Mouse (Mus musculus): ENCODE measurements around the gene Plppr2. TPM values are rescaled to one million over a fixed set of nuclear protein-coding genes. Genes with fewer than 3 reads are reported as not detected.

The Plppr2 gene
- polyA plus RNA-seq, 1 experiment from 2014 or later: 10.5 TPM

DNA sequence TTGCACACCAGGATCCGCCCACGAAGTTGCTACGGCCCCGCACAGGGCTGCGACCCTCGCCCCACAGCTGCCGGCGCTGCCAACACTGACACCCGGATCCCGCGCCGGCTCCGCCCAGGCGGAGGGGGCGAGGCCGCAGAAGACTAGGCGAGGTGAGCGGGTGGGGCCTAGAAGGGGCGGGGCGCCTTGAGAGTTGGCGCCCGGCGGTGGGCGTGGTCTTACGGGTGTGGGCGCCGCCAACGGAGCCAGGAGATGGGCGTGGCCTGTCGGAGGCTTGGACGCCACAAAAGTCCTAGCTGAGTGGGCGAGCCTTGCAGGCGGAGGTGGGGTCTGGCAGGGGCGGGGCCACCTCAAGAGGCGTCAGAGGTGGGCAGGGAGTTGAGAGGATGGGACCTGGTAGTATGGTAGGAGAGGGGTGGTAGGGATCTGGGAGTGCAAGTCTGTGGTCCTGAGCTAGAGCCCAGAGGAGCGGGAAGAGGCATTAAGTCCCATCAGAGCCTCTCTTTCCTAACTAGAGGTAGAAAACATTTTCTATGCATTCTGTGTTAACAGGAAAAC, 18.7 kb upstream of the Plppr2 start, which contains the start of gene Rab3d:
TSS of gene Rab3d (minus strand) at position 158 of the 558 bp plus-strand sequence.
- Histone ChIP-seq H3K36me3 (ENCODE audit: control insufficient read depth, insufficient read depth, low read length) (no peaks in the 10 kb centered on the region), H3K9ac (ENCODE audit: low read depth, low read length) (peak within 1 kb of the TSS; percentile 62), H3K4me2 (ENCODE audit: low read depth, low read length) (peak within 1 kb of the TSS; percentile 86), H3K9me3 (ENCODE audit: control insufficient read depth, low read length) (no peaks in the 10 kb centered on the region), H3K4me3 (ENCODE audit: low read depth, low read length) (peak within 1 kb of the TSS; percentile 60), H3K4me1 (ENCODE audit: control insufficient read depth, insufficient read depth, low read length) (no peaks in the 10 kb centered on the region), H3K27ac (replicated peaks; ENCODE audit: low read depth, low read length) (no peak within 1 kb of the TSS), H3K27me3 (replicated peaks; ENCODE audit: control insufficient read depth, insufficient read depth, low read length) (peaks cover 9% of the 10 kb centered on the region)
- DNase-seq (ENCODE audit: low spot score) (peak; percentile 98), ATAC-seq (ENCODE audit: low read depth) (peak; percentile 97)
- WGBS: 0% methylated on average over 20 of the region's 36 CpGs

DNA sequence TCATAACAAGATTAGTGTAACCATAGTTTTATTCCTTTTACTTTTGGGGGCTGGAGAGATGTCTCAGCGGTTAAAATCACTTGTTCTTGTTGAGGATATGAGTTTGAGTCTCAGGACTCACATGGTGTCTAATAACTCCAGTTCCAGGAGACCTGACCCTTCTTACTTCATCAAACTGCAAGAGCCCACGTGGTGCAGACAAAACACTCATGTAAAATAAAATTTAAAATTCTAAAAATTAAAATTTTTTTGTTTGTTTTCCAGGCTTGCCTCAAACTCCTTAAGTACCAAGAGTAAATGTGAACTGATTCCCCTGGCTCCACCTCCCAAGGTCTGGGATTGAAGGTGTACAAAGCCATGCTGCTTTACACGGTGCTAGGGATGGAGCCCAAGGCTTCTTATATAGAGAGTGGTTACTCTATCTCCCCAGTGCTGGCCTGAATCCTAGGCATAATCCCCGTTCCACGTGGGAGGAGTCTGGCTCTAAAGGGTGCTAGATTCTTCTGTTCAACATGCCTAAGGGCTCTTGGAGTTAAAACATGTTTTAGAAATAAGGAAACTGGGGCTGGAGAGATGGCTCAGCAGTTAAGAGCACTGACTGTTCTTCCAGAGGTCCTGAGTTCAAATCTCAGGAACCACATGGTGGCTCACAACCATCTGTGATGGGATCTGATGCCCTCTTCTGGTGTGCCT, 18.0 kb upstream of the Plppr2 start:
- DNase-seq (ENCODE audit: low spot score): no peak
- H3K9me3 ChIP-seq (ENCODE audit: control insufficient read depth, low read length): no peaks in the 10 kb centered on the region
- no peak overlapping the region for H3K9ac ChIP-seq (ENCODE audit: low read depth, low read length)
- no peaks in the 10 kb centered on the region for H3K36me3 ChIP-seq (ENCODE audit: control insufficient read depth, insufficient read depth, low read length)
- H3K4me2 ChIP-seq (ENCODE audit: low read depth, low read length): peak overlapping the region; percentile 86
- no peaks in the 10 kb centered on the region for H3K4me1 ChIP-seq (ENCODE audit: control insufficient read depth, insufficient read depth, low read length)
- 23% methylated on average over 5 of the region's 5 CpGs for WGBS
- peaks cover 9% of the 10 kb centered on the region for H3K27me3 ChIP-seq (replicated peaks; ENCODE audit: control insufficient read depth, insufficient read depth, low read length)
- no peak for ATAC-seq (ENCODE audit: low read depth)
- H3K27ac ChIP-seq (replicated peaks; ENCODE audit: low read depth, low read length): no peak overlapping the region
- H3K4me3 ChIP-seq (ENCODE audit: low read depth, low read length): peak overlapping the region; percentile 60

DNA sequence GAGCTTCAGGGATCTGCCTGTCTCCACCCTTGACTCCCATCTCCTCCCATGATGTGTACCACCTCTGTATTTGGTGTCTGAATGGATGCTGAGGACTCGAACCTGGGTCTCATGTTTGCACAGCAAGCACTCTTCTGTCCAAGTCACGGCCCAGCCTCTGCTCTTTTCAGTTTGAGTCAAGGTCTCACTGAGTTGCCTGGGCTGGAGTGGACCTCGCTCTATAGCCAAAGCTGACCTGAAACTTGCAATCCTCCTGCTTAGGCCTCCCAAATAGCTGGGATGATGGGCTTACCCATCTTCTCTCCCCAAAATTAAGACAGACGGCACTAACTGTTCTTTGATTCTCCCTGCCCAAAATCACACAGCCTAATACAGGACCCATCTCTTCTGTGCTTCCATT, 13.8 kb upstream of the Plppr2 start:
- WGBS: 86% methylated on average over 4 of the region's 4 CpGs
- H3K27me3 ChIP-seq (replicated peaks; ENCODE audit: control insufficient read depth, insufficient read depth, low read length): no peaks in the 10 kb centered on the region
- H3K4me2 ChIP-seq (ENCODE audit: low read depth, low read length): no peak overlapping the region
- no peak overlapping the region for H3K4me3 ChIP-seq (ENCODE audit: low read depth, low read length)
- ATAC-seq (ENCODE audit: low read depth): no peak
- H3K9me3 ChIP-seq (ENCODE audit: control insufficient read depth, low read length): no peaks in the 10 kb centered on the region
- H3K36me3 ChIP-seq (ENCODE audit: control insufficient read depth, insufficient read depth, low read length): no peaks in the 10 kb centered on the region
- peaks cover 8% of the 10 kb centered on the region for H3K4me1 ChIP-seq (ENCODE audit: control insufficient read depth, insufficient read depth, low read length)
- DNase-seq (ENCODE audit: low spot score): no peak
- no peak overlapping the region for H3K9ac ChIP-seq (ENCODE audit: low read depth, low read length)
- no peak overlapping the region for H3K27ac ChIP-seq (replicated peaks; ENCODE audit: low read depth, low read length)

DNA sequence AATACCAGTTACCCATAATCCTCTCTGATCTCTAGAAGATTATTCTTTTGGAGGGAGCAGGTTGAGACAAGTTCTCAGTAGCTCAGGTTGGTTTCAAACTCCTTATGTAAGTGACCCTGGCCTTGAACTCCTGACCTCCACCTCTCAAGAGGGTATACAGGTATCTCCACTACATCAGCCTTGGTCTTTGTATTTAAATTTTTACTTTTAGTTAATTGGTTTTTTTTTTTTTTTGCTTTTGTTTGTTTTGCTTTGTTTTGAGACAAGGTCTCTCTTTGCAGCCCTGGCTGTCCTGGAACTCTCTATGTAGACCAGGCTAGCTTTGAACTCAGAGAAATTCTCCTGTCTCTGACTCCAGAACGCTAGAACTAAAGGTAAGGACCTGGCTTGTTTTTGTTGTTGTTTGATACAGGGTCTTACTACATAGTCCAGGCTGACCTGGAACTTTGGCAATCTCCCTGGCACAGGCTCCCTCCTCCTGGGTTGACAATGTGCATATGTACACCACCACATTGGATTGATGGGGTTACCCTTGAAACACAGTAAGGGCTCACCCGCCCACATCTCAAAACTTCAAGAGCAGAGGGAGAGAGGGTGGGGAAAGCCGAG, 13.2 kb upstream of the Plppr2 start:
- H3K4me3 ChIP-seq (ENCODE audit: low read depth, low read length): no peak overlapping the region
- no peaks in the 10 kb centered on the region for H3K9me3 ChIP-seq (ENCODE audit: control insufficient read depth, low read length)
- WGBS: 56% methylated on average over 3 of the region's 3 CpGs
- DNase-seq (ENCODE audit: low spot score) (no peak), ATAC-seq (ENCODE audit: low read depth) (no peak)
- no peak overlapping the region for H3K4me2 ChIP-seq (ENCODE audit: low read depth, low read length)
- peaks cover 8% of the 10 kb centered on the region for H3K4me1 ChIP-seq (ENCODE audit: control insufficient read depth, insufficient read depth, low read length)
- 0 out of 2 replicates have a peak overlapping the region, but pooled peaks have one; percentile 40 for H3K27ac ChIP-seq (replicated peaks; ENCODE audit: low read depth, low read length)
- H3K36me3 ChIP-seq (ENCODE audit: control insufficient read depth, insufficient read depth, low read length): no peaks in the 10 kb centered on the region
- no peaks in the 10 kb centered on the region for H3K27me3 ChIP-seq (replicated peaks; ENCODE audit: control insufficient read depth, insufficient read depth, low read length)
- no peak overlapping the region for H3K9ac ChIP-seq (ENCODE audit: low read depth, low read length)

DNA sequence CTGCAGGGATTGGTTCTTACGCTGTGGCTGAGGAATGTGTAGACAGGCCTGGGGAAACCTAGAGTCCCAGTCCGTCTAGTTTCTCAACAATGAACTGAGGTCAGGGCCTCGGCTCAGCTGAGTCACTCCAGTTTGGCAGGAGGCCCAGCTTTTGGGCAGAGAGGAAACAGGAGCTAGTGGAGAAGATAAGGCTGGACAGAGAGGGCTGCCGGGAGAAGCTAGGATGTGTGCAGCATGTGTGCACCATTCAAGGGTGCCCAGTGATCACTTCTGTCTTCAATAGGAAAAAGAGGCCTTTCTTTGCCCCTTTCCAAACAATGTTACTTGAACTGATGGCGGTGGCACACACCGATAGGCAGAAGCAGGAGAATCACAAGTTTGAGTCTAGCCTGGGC, 12.7 kb upstream of the Plppr2 start:
- no peak overlapping the region for H3K4me2 ChIP-seq (ENCODE audit: low read depth, low read length)
- ATAC-seq (ENCODE audit: low read depth): peak; percentile 44
- H3K27ac ChIP-seq (replicated peaks; ENCODE audit: low read depth, low read length): 0 out of 2 replicates have a peak overlapping the region, but pooled peaks have one; percentile 40
- H3K27me3 ChIP-seq (replicated peaks; ENCODE audit: control insufficient read depth, insufficient read depth, low read length): no peaks in the 10 kb centered on the region
- H3K9me3 ChIP-seq (ENCODE audit: control insufficient read depth, low read length): no peaks in the 10 kb centered on the region
- H3K36me3 ChIP-seq (ENCODE audit: control insufficient read depth, insufficient read depth, low read length): no peaks in the 10 kb centered on the region
- no peak overlapping the region for H3K9ac ChIP-seq (ENCODE audit: low read depth, low read length)
- no peak overlapping the region for H3K4me3 ChIP-seq (ENCODE audit: low read depth, low read length)
- DNase-seq (ENCODE audit: low spot score): peak; percentile 81
- 56% methylated on average over 6 of the region's 6 CpGs for WGBS
- H3K4me1 ChIP-seq (ENCODE audit: control insufficient read depth, insufficient read depth, low read length): peaks cover 8% of the 10 kb centered on the region

DNA sequence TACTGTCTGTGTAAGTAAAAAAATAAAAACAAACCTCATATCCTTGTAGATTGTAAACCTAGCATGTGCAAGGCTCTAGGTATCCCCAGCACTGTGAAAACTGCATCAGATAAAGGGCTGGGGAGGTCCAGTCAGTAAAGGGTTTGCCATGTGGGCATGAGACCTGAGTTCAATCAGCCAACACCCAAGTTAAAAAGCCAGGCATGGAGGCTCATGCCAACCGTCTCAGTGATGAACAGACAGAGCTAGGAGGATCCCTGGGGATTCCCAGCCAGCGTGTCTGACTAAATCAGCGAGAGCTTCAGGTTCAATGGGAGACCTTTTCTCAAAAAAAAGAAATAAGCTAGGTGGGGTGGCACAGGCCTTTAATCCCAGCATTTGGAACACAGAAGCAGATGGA, 11.8 kb upstream of the Plppr2 start:
- DNase-seq (ENCODE audit: low spot score) (no peak), ATAC-seq (ENCODE audit: low read depth) (no peak)
- H3K27me3 ChIP-seq (replicated peaks; ENCODE audit: control insufficient read depth, insufficient read depth, low read length): no peaks in the 10 kb centered on the region
- WGBS: 89% methylated on average over 3 of the region's 3 CpGs
- no peak overlapping the region for H3K9ac ChIP-seq (ENCODE audit: low read depth, low read length)
- H3K4me1 ChIP-seq (ENCODE audit: control insufficient read depth, insufficient read depth, low read length): peaks cover 8% of the 10 kb centered on the region
- no peaks in the 10 kb centered on the region for H3K36me3 ChIP-seq (ENCODE audit: control insufficient read depth, insufficient read depth, low read length)
- no peaks in the 10 kb centered on the region for H3K9me3 ChIP-seq (ENCODE audit: control insufficient read depth, low read length)
- H3K4me3 ChIP-seq (ENCODE audit: low read depth, low read length): no peak overlapping the region
- H3K27ac ChIP-seq (replicated peaks; ENCODE audit: low read depth, low read length): no peak overlapping the region
- no peak overlapping the region for H3K4me2 ChIP-seq (ENCODE audit: low read depth, low read length)

DNA sequence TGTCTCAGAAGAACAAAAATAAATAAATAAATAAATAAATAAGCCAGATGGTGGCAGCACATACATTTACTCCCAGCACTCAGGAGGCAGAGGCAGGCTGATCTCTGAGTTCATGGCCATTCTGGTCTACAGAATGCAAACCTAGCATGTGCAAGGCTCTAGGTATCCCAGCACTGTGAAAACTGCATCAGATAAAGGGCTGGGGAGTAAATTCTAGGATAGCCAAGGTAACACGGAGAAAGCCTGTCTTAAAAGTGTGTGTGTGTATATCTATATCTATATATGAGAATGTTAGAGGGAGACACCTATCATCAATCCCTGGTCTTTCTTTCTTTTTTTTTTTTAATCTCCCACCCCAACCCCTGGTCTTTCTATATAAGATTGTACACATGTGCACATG, 11.3 kb upstream of the Plppr2 start:
- H3K4me1 ChIP-seq (ENCODE audit: control insufficient read depth, insufficient read depth, low read length): peaks cover 8% of the 10 kb centered on the region
- no peaks in the 10 kb centered on the region for H3K9me3 ChIP-seq (ENCODE audit: control insufficient read depth, low read length)
- ATAC-seq (ENCODE audit: low read depth): no peak
- 92% methylated on average over 1 of the region's 1 CpGs for WGBS
- no peak overlapping the region for H3K27ac ChIP-seq (replicated peaks; ENCODE audit: low read depth, low read length)
- H3K9ac ChIP-seq (ENCODE audit: low read depth, low read length): no peak overlapping the region
- no peak for DNase-seq (ENCODE audit: low spot score)
- no peak overlapping the region for H3K4me2 ChIP-seq (ENCODE audit: low read depth, low read length)
- H3K4me3 ChIP-seq (ENCODE audit: low read depth, low read length): no peak overlapping the region
- H3K27me3 ChIP-seq (replicated peaks; ENCODE audit: control insufficient read depth, insufficient read depth, low read length): no peaks in the 10 kb centered on the region
- H3K36me3 ChIP-seq (ENCODE audit: control insufficient read depth, insufficient read depth, low read length): no peaks in the 10 kb centered on the region

DNA sequence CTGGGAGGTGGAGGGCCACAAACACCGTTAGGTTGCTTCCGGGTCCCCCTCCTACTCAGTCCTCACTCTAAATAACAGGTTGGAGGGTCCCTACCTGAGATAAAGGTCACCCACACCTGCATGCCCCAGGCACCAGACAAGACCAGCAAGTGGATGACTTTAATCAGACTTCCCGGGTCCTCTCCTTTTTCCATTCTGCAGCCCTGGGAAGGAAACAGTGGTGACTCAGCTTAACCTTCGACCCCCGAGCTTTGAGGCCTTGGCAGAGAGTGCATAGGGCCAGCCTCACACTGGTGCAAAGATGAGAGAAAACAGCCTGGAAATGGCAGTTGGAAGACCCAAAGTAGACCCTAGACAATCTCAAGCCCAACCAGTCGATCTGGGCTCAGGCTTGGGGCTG, 10.7 kb upstream of the Plppr2 start:
- DNase-seq (ENCODE audit: low spot score): no peak
- no peaks in the 10 kb centered on the region for H3K27me3 ChIP-seq (replicated peaks; ENCODE audit: control insufficient read depth, insufficient read depth, low read length)
- H3K4me3 ChIP-seq (ENCODE audit: low read depth, low read length): peak overlapping the region; percentile 49
- H3K36me3 ChIP-seq (ENCODE audit: control insufficient read depth, insufficient read depth, low read length): no peaks in the 10 kb centered on the region
- H3K27ac ChIP-seq (replicated peaks; ENCODE audit: low read depth, low read length): no peak overlapping the region
- peaks cover 8% of the 10 kb centered on the region for H3K4me1 ChIP-seq (ENCODE audit: control insufficient read depth, insufficient read depth, low read length)
- ATAC-seq (ENCODE audit: low read depth): no peak
- WGBS: 80% methylated on average over 6 of the region's 6 CpGs
- peak overlapping the region; percentile 63 for H3K4me2 ChIP-seq (ENCODE audit: low read depth, low read length)
- H3K9me3 ChIP-seq (ENCODE audit: control insufficient read depth, low read length): no peaks in the 10 kb centered on the region
- H3K9ac ChIP-seq (ENCODE audit: low read depth, low read length): peak overlapping the region; percentile 67; the same call in 1 of the 2 replicates

Data from embryonic facial prominence, embryonic 14.5 days (tissue).